Mouse (Mus musculus) urinary bladder, postnatal 0 days (tissue): Measurements from ENCODE around the gene Ankrd6. TPM values are rescaled to one million over a fixed set of nuclear protein-coding genes. Genes with fewer than 3 reads are reported as not detected.

Source experiments
- polyA plus RNA-seq: library from polyadenylated mRNA; unstranded; fragments of >200 nt; fragmentation: Nextera tagmentation; extraction: Ambion mirVana; gene quantifications from 2 replicates; pipeline ENCODE4 v1.2.1, GENCODE M21; 2015

Gene Ankrd6
- polyA plus RNA-seq: 0.52 and 0.63 TPM in 2 replicates

DNA sequence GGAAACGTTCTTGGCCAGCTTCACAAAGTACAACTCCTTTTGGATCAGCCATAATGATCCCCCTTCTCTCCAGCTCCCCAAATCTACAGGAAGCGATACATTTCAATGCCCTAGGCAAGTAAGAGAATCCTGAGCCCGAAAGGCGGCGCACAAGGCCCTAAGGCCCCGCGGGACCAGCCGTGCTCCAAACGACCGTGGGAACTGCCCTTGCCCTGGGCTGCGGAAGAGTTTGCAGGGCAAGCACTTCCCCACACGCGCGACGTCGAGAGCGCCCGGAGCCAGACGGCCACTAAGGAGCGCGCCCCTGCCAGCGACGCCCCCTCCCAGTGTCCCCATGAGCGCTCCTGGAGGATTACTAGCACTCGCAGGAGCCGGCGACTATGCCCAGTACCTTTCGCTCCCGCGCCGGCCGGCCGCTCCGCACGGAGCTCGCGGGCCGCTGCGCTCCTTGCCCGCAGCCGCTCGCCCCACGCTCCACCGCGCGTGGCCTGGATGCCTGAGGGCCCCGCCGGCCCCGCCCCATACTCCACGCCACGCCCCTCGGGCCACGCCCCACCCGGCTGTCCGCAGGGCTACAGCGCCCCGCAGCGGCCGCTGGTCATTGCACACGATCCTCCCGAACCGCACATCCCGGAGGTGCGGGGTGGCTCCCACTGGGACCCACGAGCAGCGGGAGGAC, at the start of gene Ankrd6:
Gene Ankrd6 (minus strand): TSS at position 486 of the 679 bp plus-strand sequence.

DNA sequence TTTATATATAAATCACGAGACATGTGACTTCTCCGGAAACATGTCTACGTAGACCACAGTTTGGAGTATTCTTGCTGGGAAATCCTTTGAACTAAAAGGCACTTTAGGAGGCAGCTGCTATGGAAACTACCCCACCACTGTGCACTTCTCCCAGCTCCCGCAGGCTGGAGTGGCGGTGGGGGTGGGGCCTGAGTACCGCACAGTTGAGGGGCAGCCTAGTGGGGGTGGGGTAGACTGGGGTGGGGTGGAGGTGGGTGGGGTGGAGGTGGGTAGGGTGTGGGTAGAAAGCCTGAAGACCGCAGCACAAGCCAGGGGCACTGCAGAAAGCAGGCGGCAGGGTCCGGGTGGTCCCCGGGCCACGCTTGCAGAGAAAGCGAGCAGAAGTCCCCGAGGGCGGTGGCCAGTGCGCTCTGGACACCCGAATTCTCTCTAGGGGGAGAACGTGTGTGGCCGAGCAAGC, 32.1 kb upstream of the Ankrd6 start, which contains the start of gene Rragd:
Gene Rragd (plus strand): TSS at position 322 of the 460 bp plus-strand sequence.

DNA sequence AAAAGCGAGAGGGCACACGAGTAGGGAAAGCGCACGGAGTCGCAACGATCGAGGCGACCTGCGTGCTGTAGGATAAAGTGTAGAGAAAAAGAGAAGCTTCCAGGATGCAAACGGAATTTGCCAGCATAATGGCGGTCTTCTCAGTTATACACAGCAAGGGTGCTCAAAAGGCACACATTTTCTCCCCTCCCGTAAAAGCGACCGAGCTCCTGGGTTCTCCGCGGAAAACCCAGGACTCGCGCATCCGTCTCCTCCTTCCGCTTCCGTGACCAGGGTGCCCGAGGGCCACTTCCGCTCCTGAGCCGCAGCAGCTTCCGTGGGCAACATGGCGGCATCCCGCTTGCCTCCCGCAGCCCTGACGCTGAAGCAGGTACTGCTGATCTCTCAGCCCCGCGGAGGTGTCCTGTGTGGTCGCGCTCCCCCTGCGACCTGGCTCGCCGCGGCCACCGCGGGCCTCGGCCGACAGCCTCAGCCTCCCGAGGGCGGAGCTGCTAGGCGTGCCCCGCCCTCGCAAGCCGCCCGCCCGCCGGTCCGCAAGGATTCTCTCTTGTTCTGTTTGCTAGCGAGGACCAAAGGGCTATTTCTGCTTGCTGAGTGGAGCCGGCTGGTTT, 150.6 kb downstream of the Ankrd6 start, which contains the start of gene Lyrm2:
Gene Lyrm2 (plus strand): TSS at position 288 of the 611 bp plus-strand sequence.

Other genes starting within 250 kb of the Ankrd6 start
- 82.0 and 83.3 TPM in 2 replicates for gene Lyrm2, start 150.6 kb downstream of the Ankrd6 start, polyA plus RNA-seq
- gene Rragd, start 32.2 kb upstream of the Ankrd6 start, polyA plus RNA-seq: 1.2 and 1.5 TPM in 2 replicates
- gene Ube2j1, start 80.6 kb upstream of the Ankrd6 start, polyA plus RNA-seq: 40.0 and 53.3 TPM in 2 replicates
- gene Gabrr2, start 112.2 kb upstream of the Ankrd6 start, polyA plus RNA-seq: 0.16 TPM in 1 of 2 replicates, not detected in the other
- not detected in 2 replicates for gene Gabrr1, start 181.7 kb upstream of the Ankrd6 start, polyA plus RNA-seq
- 0.63 and 0.97 TPM in 2 replicates for gene Pm20d2, start 238.9 kb upstream of the Ankrd6 start, polyA plus RNA-seq